Mouse (Mus musculus) hindbrain, embryonic 14.5 days (tissue): ENCODE results near the gene Lad1. TPM values are rescaled to one million over a fixed set of nuclear protein-coding genes. Genes with fewer than 3 reads are reported as not detected.

Source experiments
- ATAC-seq: fragments of 200-750 bp; cut with Nextera tagmentation; 2 replicates; pipeline ENCODE4 v1.8.0; 2017; ENCODE audit warnings: moderate number of reproducible peaks, mild to moderate bottlenecking, moderate TSS enrichment, moderate library complexity; ENCODE audit not compliant: low FRiP score
- DNase-seq: peaks from one replicate; pipeline ENCODE4 v3.0.0-alpha.2; 2015; ENCODE audit warnings: low spot score
- H3K27ac ChIP-seq: fragments of 300-500 bp; sonication (generic); 2 replicates; pipeline ENCODE4 v1.5.1; 2014; ENCODE audit warnings: mild to moderate bottlenecking, moderate library complexity
- H3K27me3 ChIP-seq: fragments of 300-500 bp; sonication (generic); 2 replicates; pipeline ENCODE4 v1.6.1; 2014; ENCODE audit warnings: mild to moderate bottlenecking, low read length, mixed read lengths; ENCODE audit not compliant: control insufficient read depth, insufficient read depth
- H3K36me3 ChIP-seq: fragments of 300-500 bp; sonication (generic); replicated peaks from 2 replicates; pipeline ENCODE4 v1.6.1; 2014; ENCODE audit not compliant: control insufficient read depth, insufficient read depth
- H3K4me1 ChIP-seq: fragments of 300-500 bp; sonication (generic); replicated peaks from 2 replicates; pipeline ENCODE4 v1.6.1; 2014; ENCODE audit warnings: antibody characterized with exemption, low read length, mixed read lengths; ENCODE audit not compliant: control insufficient read depth, insufficient read depth
- H3K4me2 ChIP-seq: fragments of 300-500 bp; sonication (generic); replicated peaks from 2 replicates; pipeline ENCODE4 v1.6.1; 2014; ENCODE audit warnings: mild to moderate bottlenecking, moderate library complexity
- H3K4me3 ChIP-seq: fragments of 300-500 bp; sonication (generic); replicated peaks from 2 replicates; pipeline ENCODE4 v1.5.1; 2014; ENCODE audit warnings: mild to moderate bottlenecking, low read length
- H3K9ac ChIP-seq: fragments of 300-500 bp; sonication (generic); 2 replicates; pipeline ENCODE4 v1.6.1; 2014
- H3K9me3 ChIP-seq: fragments of 300-500 bp; sonication (generic); 2 replicates; pipeline ENCODE4 v1.6.1; 2016; ENCODE audit warnings: low read length; ENCODE audit not compliant: control insufficient read depth
- WGBS: fragments of 180-500 bp; shearing (Covaris S2); extraction: QIAGEN DNeasy Blood & Tissue Kit; methylation state at CpG from one replicate; pipeline ENCODE4 v1.1.7; 2014; 5-methylcytosine and 5-hydroxymethylcytosine counted together
- polyA plus RNA-seq: library from polyadenylated mRNA; unstranded; fragments of >200 nt; fragmentation: Nextera tagmentation; extraction: Ambion mirVana; gene quantifications from 2 replicates; pipeline ENCODE4 v1.2.1, GENCODE M21; 2014

Gene Lad1
- polyA plus RNA-seq = 0.23 and 0.51 TPM in 2 replicates

- Histone ChIP-seq H3K27ac (no peak within 1 kb of the TSS), H3K4me3 (peak within 1 kb of the TSS; percentile 55), H3K9ac (peak within 1 kb of the TSS; percentile 65), H3K9me3 (no peaks in the 10 kb centered on the region), H3K4me2 (peak within 1 kb of the TSS; percentile 98), H3K36me3 (no peaks in the 10 kb centered on the region), H3K27me3 (peaks cover 49% of the 10 kb centered on the region), H3K4me1 (peaks cover 11% of the 10 kb centered on the region)
- under 1% methylated on average over 63 of the region's 63 CpGs for WGBS
- ATAC-seq = peak; percentile 61
- DNase-seq = no peak
These were observed at the start of gene Lad1 for GRCm38 (mm10) chr1:135818481-135819086. Lad1 (plus strand) TSS chr1:135818598.

DNA sequence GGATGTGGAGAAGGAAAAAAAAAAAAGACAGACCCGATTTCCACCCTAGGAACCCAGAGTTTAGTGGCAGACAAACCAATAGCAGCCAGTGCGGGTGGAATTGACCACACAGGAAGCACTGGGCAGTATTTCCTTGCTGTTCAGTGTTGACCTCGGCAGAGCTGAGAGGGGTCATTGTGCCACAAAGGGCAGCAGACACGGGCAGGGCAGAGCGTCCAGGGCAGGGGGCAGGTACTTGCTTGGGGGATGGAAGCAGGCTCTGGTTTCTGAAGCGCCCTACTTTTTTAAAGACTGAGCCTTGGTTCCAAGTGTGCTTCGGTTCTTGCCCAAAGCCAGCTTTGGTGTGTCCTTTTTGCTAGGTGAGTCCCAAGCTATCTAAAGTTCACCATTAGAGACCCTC, 48.2 kb upstream of the Lad1 start:
- Histone ChIP-seq H3K4me2 (no peak overlapping the region), H3K9me3 (no peaks in the 10 kb centered on the region), H3K9ac (no peak overlapping the region), H3K36me3 (no peaks in the 10 kb centered on the region), H3K27me3 (peaks cover 3% of the 10 kb centered on the region; the same call in 1 of the 2 replicates), H3K4me3 (no peak overlapping the region), H3K4me1 (peaks cover 7% of the 10 kb centered on the region), H3K27ac (no peak overlapping the region)
- DNase-seq = no peak
- 79% methylated on average over 7 of the region's 7 CpGs for WGBS
- no peak for ATAC-seq

DNA sequence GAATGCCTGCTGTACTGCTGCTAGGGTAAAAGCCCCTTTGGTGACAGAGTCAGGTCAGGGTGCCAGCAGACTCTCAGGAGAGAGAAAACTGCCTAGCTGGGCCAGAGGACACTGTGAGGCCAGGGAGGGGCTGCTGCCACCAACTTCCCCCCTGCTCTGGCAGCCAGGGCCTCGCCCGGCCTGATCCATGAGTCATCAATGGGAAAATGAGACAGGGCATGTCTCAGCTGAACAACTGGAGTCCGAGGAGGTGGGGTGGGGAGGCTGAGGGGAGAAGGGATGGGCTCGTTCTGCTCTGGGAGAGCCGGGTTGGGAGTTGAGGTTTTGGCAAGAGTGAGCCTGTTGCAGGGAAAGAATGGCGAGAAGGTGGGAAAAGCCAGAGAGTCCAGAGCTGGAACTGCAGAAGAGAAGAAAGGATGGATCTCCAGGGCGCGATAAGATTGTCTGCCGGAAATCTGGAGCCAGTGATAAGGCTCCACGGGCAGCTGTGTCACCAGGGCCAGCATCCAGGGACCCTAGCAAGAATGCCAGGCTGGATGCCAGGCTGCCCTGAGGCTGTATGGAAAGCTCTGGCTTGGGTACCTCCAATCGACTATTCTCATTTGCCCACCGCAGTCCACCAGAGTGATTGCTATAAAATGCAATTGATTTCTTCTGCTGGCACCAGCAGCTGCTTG, 47.4 kb upstream of the Lad1 start:
- ATAC-seq = peak; percentile 13; the same call in 1 of the 2 replicates
- peaks cover 7% of the 10 kb centered on the region for H3K4me1 ChIP-seq
- no peak for DNase-seq

DNA sequence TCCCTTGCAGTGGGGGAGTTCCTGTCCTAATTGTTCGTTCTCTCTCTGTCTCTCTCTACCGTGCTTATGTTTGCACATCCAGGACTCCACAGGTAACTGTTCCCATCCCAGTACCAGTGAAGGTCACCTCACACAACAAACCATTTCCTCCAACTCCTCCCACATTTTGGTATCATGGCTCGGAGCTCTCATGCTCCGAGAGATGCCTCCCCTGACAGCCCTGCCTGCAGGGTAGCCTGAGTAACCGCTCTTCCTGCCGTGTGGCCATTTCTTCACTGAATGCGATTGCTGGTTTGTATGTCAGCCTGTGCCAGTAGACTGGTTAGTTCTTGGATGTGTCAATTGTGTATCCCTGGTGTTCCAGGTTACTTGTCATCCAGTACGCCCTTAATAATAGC, 46.8 kb upstream of the Lad1 start:
- no peak overlapping the region for H3K27ac ChIP-seq
- H3K9ac ChIP-seq = no peak overlapping the region
- 58% methylated on average over 8 of the region's 8 CpGs for WGBS

More for the DNA sequence above, 47.4 kb upstream of the Lad1 start:
- H3K4me2 ChIP-seq = no peak overlapping the region
- 56% methylated on average over 12 of the region's 12 CpGs for WGBS
- H3K27me3 ChIP-seq = no peaks in the 10 kb centered on the region
- H3K9me3 ChIP-seq = no peaks in the 10 kb centered on the region
- no peak overlapping the region for H3K9ac ChIP-seq
- H3K36me3 ChIP-seq = no peaks in the 10 kb centered on the region
- no peak overlapping the region for H3K27ac ChIP-seq
- no peak overlapping the region for H3K4me3 ChIP-seq

DNA sequence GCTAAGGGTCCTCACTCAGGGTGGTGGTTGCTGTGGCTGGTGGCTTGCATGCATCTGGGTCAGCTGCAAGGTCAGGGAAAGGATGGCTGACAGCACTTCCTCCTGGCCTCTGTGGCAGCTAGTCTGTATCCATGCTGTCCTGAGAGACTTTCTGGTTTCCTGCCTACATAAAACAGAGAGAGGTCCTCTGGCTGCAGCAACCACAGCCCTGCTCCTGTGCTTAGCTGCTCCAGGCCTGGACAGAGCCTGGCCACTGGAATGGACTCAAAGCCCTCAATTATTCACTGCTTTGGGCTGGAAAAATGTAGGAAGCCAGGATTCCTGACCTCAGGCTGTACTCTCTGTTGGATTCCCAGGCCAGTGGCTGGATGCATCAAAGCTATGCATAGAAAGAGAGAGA, 41.8 kb upstream of the Lad1 start:
- H3K36me3 ChIP-seq = no peaks in the 10 kb centered on the region
- H3K9me3 ChIP-seq = no peaks in the 10 kb centered on the region
- no peak overlapping the region for H3K4me3 ChIP-seq
- ATAC-seq (no peak), DNase-seq (no peak)
- no peak overlapping the region for H3K9ac ChIP-seq
- H3K4me2 ChIP-seq = no peak overlapping the region
- no peaks in the 10 kb centered on the region for H3K27me3 ChIP-seq
- no peak overlapping the region for H3K27ac ChIP-seq
- no peaks in the 10 kb centered on the region; the same call in none of the 2 replicates for H3K4me1 ChIP-seq

More for the DNA sequence above, 46.8 kb upstream of the Lad1 start:
- H3K4me1 ChIP-seq = peaks cover 5% of the 10 kb centered on the region
- H3K36me3 ChIP-seq = no peaks in the 10 kb centered on the region
- H3K9me3 ChIP-seq = no peaks in the 10 kb centered on the region
- H3K4me3 ChIP-seq = no peak overlapping the region
- ATAC-seq (no peak), DNase-seq (no peak)
- H3K27me3 ChIP-seq = no peaks in the 10 kb centered on the region
- no peak overlapping the region for H3K4me2 ChIP-seq

DNA sequence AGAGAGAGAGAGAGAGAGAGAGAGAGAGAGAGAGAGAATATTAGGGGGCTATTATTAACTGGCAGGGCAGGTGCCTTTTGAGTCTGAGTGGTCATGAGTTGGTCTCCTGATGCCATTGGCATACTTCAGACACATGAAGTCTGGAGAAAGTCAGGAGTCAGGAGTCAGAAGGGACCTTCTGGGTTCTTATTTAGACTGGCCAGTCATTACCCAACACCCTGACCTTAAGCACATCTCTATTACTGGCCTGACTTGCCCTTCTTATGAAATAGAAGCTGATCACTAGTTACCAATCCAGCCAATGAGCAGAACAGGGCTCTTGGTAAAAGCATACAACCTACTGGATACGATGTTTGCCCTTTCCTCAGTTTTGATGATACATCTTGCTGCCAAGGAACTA, 41.4 kb upstream of the Lad1 start:
- Histone ChIP-seq H3K4me3 (no peak overlapping the region), H3K9me3 (no peaks in the 10 kb centered on the region), H3K4me1 (no peaks in the 10 kb centered on the region; the same call in none of the 2 replicates), H3K36me3 (no peaks in the 10 kb centered on the region), H3K9ac (no peak overlapping the region), H3K4me2 (no peak overlapping the region), H3K27ac (no peak overlapping the region), H3K27me3 (no peaks in the 10 kb centered on the region)
- DNase-seq (no peak), ATAC-seq (no peak)
- 94% methylated on average over 1 of the region's 1 CpGs for WGBS

DNA sequence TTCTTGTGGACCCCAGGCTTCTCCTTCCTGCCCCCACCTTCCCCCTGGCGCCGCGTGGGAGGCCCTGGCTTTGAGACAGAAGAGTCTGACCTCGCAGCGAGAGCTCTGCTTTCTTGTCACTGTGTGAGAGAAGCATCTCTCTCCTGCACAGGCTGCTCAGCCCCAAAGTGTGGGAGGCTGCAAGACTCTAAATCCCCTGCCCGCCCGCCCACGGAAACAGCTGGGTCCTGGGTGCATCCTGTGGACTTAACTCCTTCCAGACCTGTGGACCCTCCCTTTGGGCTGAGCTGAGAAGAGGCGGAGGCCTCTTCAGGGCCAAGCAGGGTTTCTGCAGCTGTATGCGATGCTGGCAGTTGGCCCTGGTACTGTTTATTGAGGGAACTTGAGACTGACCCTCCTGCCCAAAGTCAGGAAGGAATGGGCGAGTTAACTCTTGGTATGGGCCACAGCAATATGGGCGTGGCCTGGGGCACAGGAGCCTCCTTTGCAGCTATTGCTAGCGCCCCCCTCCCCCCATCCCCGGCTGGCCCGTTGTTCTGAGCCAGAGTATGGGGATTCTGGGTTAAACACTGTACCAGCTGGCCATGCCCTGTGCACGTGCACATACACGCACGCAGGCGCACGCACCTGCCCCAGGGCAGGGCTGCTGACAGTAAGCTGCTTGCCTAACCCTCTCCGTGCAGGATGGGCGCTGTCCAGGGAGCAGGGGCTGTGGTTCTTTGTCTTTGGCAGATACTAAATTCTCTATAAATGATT, 39.4 kb upstream of the Lad1 start, which contains the start of gene Tnni1:
Gene Tnni1, plus strand, starts transcription at position 655 of the 756 bp plus-strand sequence.
- no peaks in the 10 kb centered on the region for H3K36me3 ChIP-seq
- no peak within 1 kb of the TSS for H3K27ac ChIP-seq
- H3K4me1 ChIP-seq = no peaks in the 10 kb centered on the region; the same call in none of the 2 replicates
- no peaks in the 10 kb centered on the region for H3K9me3 ChIP-seq
- no peak within 1 kb of the TSS for H3K9ac ChIP-seq
- ATAC-seq (no peak), DNase-seq (no peak)
- no peak within 1 kb of the TSS for H3K4me3 ChIP-seq
- WGBS = 32% methylated on average over 22 of the region's 22 CpGs
- no peak within 1 kb of the TSS for H3K4me2 ChIP-seq
- no peaks in the 10 kb centered on the region for H3K27me3 ChIP-seq

- ATAC-seq (no peak), DNase-seq (no peak)
- 48% methylated on average over 4 of the region's 4 CpGs for WGBS
- H3K9ac ChIP-seq = no peak overlapping the region
- H3K27ac ChIP-seq = no peak overlapping the region
- H3K4me3 ChIP-seq = no peak overlapping the region
- H3K9me3 ChIP-seq = no peaks in the 10 kb centered on the region
- H3K27me3 ChIP-seq = no peaks in the 10 kb centered on the region
- no peak overlapping the region for H3K4me2 ChIP-seq
- no peaks in the 10 kb centered on the region; the same call in none of the 2 replicates for H3K4me1 ChIP-seq
- no peaks in the 10 kb centered on the region for H3K36me3 ChIP-seq
These were observed 37.7 kb upstream of the Lad1 start for GRCm38 (mm10) chr1:135780649-135781048.

DNA sequence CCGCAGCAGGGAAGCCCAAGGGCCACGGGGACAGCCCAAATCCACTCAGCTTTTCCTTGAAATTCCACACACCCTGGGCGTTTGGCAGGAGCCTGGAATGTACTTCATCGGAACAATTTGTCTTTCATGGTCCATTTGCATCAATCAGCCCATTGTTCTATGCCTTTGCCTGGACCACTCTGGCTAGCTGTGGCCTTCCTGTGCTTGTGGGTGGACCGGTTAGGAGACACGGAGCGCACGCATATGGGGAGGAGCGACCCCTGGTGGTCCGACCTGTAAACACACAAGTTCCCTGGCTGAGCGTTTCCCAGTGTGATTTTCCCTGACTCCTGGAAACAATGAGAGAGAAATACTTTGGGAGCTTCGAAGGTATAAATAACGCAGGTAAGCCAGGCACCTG, 37.2 kb upstream of the Lad1 start:
- Histone ChIP-seq H3K9me3 (no peaks in the 10 kb centered on the region), H3K4me2 (no peak overlapping the region), H3K27ac (no peak overlapping the region), H3K4me1 (no peaks in the 10 kb centered on the region; the same call in none of the 2 replicates), H3K36me3 (no peaks in the 10 kb centered on the region), H3K4me3 (no peak overlapping the region), H3K27me3 (no peaks in the 10 kb centered on the region), H3K9ac (no peak overlapping the region)
- peak; percentile 84 for DNase-seq
- ATAC-seq = peak; percentile 70; the same call in 1 of the 2 replicates
- 9% methylated on average over 13 of the region's 13 CpGs for WGBS
